Mouse (Mus musculus) natural killer cell, adult 2 months (primary cell): ENCODE data around the gene Hdgfl3.
A peak's percentile ranks its signal among the peaks of the same experiment; 100 is the strongest.

Experiments
- DNase-seq, 2 experiments: peaks; one replicate each; pipeline ENCODE4 v3.0.0; 2022; ENCODE audit warnings: low spot score in 2 of 2

Hdgfl3 gene

DNA sequence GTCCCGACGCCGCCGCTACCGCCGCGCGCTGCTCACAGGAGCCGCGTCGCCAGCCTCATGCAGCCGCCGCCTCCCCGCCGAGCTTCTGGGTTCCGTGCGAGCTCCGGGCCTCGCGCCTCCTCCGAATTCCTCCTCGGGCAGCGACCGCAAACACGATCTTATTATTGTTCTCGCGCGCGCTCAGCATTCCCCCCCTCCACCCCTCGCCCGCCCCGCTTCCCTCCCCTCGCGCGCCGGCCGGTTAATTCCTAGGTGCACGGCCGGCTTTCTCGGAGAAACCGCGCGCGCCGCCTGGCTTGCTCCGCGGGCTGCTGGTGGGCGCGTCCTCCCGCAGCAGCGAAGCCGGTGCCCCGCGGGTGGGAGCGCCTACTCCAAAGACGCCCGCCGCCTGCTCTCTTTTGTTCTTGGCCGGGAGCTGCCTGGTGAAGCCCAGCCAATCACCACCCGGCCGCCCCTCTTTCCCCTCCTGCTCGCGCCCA lies at the start of gene Hdgfl3:
Gene Hdgfl3, minus strand, starts transcription at position 207 of the 479 bp plus-strand sequence.
- peak in 1 of 2 experiments; percentile 29 for DNase-seq

GRCm38 (mm10) chr7:81983651-81984050 lies 49.4 kb upstream of the Hdgfl3 start:
- no peak for DNase-seq

GRCm38 (mm10) chr7:81978304-81978703 lies 44.0 kb upstream of the Hdgfl3 start:
- no peak for DNase-seq

DNA sequence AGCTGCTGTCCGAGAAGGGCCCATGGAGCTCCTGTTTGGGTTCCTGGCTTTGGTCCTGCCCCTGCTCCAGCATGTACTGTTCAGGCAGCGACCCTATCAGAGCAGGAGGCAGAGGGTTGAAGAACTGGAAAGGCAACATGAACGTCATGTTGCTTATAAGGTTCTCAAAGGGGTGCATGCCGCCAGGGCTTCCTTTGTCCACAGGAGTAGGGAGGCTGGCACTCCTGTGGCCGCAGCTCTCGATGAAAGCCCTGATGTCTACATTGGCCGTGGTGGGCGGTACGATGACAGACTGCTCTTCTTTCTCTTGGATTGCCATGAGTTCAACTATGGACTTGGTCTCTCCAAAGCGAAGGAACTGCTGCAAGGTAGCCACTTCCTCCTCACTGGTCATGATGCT lies 40.3 kb upstream of the Hdgfl3 start:
- no peak for DNase-seq

GRCm38 (mm10) chr7:81973939-81974338 lies 39.7 kb upstream of the Hdgfl3 start:
- no peak for DNase-seq

DNA sequence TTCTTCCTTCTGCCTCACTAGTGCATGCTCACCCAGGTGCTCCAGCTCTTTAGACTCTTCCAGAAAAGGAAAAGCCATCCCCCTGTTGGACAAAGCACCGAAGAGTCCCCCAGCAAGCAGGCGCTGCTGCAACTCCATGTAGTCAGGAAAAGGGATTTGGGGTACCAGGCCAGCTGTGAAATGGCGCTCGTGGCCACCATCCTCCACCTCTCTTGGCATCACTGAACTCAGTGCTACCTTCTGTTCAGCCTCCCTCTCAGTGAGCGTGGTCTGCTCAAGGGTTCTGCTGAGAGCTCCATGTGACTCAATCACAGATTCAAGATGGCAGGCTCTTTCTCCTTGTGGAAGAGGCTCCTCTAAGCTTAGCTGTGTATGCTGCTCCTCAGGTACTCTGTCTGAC lies 39.1 kb upstream of the Hdgfl3 start:
- DNase-seq = no peak

DNA sequence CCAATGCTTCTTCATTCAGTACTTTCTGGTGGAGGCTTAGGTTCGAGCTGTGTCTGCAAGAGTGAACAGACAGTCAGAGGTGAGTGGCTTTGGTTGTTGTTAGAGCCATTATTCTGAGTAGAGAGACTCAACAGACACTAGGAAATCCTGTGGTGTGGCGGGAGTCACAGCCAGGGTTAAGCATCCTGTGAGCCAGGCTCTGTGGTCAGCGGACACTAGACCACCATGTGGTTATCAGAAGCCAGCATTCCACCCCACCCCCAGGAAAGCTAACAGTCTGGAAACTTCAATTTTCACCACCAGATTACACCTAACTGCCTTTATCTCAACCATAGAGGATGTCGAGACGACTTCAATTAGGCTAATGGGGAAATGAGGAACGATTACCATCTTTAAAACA lies 34.7 kb upstream of the Hdgfl3 start:
- no peak for DNase-seq

- no peak for DNase-seq
Observed at GRCm38 (mm10) chr7:81968451-81968850, 34.2 kb upstream of the Hdgfl3 start.

DNA sequence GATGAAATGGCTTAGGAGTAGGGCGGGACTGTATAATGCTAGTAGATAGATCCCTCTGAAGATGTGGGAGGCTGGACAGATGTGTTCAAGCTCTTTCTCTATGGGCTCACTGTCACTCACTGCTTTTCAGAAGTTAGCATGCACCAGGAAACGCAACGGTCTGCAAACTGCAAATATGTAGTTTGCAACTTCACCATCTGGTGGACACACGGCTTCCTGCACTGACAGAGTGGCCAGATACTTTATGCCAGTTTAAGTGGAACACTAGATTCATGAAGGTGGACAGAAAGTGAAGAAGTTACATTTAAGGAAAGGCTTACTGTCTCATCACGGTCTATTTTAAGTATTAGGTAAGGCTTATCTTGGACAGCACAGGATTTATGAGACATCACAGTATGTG lies 31.9 kb upstream of the Hdgfl3 start:
- DNase-seq = no peak

- no peak for DNase-seq
Observed at GRCm38 (mm10) chr7:81959704-81960103, 25.4 kb upstream of the Hdgfl3 start.

GRCm38 (mm10) chr7:81954208-81954846 lies 20.1 kb upstream of the Hdgfl3 start:
- DNase-seq = no peak

GRCm38 (mm10) chr7:81950499-81950898 lies 16.2 kb upstream of the Hdgfl3 start:
- no peak for DNase-seq

- no peak for DNase-seq
Observed at GRCm38 (mm10) chr7:81945398-81945797, 11.1 kb upstream of the Hdgfl3 start.

DNA sequence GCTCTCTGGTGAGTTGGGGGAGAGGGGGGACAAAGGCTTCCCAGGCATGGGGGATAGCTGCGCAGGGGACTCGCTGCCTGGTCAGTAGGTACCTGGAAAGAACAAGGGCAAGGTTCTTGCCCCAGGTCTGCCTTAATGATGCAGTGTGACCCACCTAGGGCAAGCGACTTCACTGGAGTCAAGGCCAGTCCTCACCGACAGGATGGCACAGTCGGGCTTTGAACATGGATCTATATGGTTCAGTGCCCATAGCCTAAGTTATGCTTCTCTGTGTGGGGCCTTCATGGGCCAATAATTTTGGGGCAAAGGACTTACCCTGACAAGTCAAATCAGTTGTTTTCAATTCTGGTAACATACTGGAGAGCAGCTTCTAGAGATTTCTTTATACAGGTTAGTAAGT lies 533 bp upstream of the Hdgfl3 start:
- DNase-seq = no peak

DNA sequence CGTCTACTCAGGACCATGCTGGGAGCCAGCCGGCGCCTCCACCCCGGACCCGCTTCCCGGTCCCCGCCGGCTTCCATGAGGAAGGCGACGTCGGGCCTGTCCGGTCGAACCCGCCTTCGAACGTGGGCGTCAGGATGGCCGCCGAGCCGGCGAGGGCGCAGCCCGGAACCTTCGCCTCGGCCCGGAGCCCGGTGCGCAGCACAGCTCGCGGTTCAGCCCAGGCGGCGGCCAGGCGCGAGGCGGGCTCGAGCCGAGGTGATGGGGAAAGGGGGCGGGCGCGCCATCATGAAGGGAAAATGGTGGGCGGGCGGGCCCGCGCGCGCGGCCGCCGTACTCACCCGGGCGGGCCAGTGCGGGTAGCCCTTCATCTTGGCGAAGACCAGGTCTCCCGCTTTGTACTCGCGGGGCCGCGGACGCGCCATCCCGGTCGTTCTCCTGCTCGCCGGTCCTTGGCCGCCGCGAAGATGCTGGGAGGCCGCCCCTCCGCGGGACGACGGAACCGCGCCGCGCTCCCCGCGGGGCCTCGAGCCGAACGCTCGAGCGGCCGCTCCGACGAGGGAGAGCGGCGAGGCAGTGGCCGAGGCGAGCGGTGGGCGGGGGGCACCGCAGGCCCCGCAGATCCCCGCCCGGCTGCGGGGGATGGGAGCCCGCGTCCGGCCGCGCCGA lies 539 bp downstream of the Hdgfl3 start:
- peak; percentile 12 to 31 for DNase-seq

GRCm38 (mm10) chr7:81933061-81933600 lies 1.1 kb downstream of the Hdgfl3 start:
- DNase-seq = no peak

DNA sequence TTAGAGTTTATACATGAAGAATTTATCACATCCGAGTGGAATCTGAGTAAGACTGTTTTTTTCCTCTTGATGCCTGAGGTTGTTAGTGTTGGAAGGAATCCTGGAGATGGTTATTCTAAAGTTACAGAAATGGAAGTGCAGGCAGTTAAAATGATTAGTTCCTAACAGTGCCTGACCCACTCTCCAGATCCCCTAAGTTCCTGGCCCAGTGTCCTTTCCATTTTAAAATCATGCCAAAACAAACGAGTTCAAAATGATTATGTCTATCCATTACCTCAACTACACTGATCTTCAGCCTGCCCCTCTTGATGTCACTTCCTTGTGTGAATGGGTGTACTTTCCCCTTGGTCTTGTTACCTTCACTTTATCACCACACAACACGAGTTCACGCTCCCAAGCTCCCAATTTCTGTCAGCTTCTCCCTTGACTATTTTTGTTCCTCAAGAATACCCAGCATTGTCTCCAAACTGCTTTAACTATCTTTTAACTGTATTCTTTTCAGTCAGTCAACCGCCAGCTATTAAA lies 1.7 kb downstream of the Hdgfl3 start:
- no peak for DNase-seq

GRCm38 (mm10) chr7:81928998-81929397 lies 5.3 kb downstream of the Hdgfl3 start:
- peak in 1 of 2 experiments; percentile 9 for DNase-seq

- DNase-seq = no peak
Observed at GRCm38 (mm10) chr7:81921379-81921952, 12.8 kb downstream of the Hdgfl3 start.

GRCm38 (mm10) chr7:81920314-81920713 lies 14.0 kb downstream of the Hdgfl3 start:
- DNase-seq = no peak

- DNase-seq = no peak
Observed at GRCm38 (mm10) chr7:81918316-81918715, 16.0 kb downstream of the Hdgfl3 start.

DNA sequence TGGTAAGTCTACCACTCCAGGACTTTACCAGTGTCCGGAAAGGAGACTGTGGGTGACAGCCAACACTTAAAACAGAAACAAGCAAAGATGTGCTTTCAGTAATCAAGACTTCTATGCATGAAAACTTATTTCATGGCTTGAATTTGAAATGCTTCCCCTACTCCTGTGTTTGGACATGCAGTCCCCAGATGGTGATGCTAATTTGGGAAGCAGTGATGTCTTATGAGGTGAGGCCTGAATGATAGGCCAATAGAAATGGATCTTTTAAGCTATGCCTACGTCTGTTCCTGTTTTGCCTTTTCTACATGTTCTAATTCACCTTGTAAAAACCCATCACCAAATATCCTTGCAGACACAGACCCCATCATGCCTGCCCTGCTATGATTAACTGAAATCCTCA lies 29.3 kb downstream of the Hdgfl3 start:
- DNase-seq = no peak

DNA sequence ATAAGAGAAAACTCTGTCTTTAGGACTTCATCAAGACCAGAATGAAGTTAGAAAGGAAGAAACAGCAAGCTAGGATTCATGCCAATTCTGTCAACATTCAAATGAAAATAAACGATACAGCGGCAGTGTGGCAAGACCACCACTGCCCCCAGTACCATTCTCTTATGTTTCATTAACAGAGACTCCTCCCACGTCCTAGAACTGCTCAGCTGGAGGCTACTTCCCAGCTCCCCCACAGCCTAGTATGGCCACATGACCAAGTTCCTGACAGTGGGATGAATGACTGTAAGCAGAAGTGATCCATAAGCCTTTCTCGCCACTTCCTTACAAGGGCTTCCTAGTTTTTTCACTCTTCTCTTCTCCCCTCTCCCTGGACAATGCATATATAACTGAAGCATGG lies 30.2 kb downstream of the Hdgfl3 start:
- no peak for DNase-seq
